Mouse (Mus musculus): Measurements from ENCODE around the gene Bcas3. TPM values are rescaled to one million over a fixed set of nuclear protein-coding genes. Genes with fewer than 3 reads are reported as not detected.
"Not testable (repeated sequence)": the region's sequence is repeated elsewhere in the genome, so short reads cannot be mapped to it uniquely, and the experiment has no call there.

Bcas3 gene
- total RNA-seq, 2 experiments from 2014 or later: 33.6 to 40.6 TPM

DNA sequence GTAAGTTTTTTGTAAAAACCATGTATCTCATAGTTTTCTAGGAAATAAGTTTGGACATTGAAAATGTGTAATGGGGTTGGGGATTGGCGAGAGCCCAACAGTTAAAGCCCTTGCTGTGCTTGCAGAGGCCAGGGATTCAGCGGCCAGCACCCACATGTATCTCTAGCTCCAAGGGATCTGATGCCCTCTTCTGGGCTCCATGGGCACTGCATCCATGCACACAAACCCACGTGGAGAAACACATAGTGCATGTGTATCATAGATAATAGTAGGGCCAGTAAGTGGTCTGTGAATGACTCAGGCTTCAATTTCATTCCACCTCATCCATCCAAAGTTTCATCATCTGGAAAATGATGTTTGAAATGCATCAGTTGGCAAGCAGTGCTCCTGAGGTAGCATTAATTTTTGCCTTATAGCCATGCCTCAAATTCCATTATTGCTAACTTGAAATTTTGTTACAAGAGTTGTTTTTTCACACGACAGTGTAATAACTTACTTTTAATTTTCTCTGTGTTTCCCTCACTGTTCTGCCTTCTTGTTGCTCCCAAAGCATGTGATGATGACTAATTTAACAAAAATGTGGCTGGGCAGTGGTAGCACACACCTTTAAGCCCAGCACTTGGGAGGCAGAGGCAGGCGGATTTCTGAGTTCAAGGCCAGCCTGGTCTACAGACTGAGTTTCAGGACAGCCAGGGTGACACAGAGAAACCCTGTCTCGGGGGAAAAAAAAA is 129.9 kb downstream of the Bcas3 start:
- no peak for DNase-seq

DNA sequence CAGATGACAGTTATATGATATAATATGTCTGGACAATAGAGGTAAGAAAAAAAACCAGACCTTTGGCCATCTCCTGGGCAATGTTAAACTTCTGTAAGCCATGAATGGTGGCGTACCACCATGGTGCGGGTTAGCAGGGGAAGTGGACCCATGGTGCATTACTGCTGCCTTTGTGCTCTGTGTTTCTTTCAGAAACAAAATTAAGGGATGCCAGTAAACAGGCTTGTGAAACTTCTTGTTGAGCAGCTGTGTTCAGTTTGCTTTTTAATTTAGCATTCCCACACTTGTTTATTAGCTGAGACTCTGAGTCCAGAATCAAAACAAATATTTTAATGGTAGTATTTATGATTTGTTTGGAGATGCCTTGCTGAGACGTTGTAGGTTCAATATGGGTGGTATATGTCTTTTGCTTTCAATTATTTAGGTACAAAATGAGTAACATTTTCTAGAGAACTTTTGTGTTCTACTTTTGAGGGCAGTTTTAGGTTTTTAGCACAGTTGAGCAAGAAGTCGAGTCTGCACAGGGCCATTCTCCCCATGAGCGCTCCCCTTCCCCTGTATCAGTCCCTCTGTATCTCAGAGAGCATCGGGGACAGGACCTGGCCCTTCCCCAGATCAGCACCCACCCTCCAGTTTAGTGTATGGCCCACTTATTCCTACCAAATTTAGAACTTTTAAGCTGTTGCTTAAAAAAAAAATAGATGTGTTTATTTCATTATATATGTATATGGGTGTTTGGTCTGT is 132.4 kb downstream of the Bcas3 start:
- DNase-seq: no peak

- no peak for DNase-seq
These were observed 134.5 kb downstream of the Bcas3 start for GRCm38 (mm10) chr11:85487501-85487900.

DNA sequence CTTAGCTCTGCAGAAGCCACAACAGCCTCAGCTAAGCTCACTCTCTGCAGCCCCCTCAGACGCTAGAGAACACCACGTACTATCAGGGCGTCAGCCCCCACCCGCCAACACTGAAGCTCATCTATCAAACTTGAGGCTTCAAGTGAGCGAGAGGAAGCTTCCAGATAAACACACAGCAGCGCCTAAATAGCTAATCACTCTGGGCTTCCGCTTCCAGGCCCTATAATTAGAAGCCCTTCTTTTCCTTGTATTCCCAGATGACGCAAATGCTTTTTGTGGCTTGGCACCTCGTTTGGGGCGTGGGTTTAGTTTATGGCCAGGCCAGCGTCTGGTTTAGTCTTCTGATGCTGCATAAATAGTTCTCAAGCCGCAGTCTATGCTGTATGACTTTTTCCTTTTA is 139.3 kb downstream of the Bcas3 start:
- DNase-seq: peak; percentile 90 to 94

GRCm38 (mm10) chr11:85492666-85493065 is 139.7 kb downstream of the Bcas3 start:
- peak in 1 of 2 experiments; percentile 17 for DNase-seq

DNA sequence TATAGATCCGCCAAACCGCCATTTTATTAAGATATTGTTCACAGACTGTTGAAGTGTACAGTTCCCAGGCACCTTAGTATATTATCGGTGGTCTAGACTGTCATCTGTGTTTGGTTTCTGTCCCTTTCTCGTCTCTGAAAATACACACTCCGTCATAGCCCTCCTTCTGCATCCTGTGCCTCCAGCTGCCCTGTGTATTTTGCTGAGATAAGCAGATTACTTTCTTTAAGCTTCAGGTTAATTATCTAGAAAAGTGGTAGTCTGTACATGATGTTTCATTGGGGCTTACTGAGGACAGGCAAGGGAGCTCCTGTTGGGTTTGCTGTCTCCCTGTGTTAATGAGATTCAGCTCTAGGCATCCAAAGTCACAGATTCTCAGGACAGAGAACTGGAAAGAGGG is 146.6 kb downstream of the Bcas3 start:
- no peak for DNase-seq

- DNase-seq: no peak
These were observed 149.1 kb downstream of the Bcas3 start for GRCm38 (mm10) chr11:85502031-85502430.

GRCm38 (mm10) chr11:85504812-85505211 is 151.8 kb downstream of the Bcas3 start:
- not testable (repeated sequence) for DNase-seq

DNA sequence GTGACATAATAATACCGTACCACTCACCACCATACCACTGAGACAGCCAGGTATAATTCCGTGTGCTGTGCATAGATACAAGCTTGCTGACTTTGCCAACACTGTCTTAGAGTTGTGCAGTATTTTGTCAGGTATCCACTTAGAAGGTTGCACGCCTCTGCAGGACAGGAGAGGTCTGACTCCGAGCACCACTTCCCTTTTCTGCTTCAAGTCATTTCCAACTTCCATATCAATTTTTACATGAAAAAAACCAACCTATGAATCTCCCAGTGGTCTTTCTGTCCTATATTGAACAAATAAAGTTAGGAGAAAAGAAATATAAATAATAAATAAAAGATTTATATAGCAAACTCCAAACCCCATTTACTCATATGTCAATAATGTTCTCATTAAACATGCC is 152.8 kb downstream of the Bcas3 start:
- DNase-seq: no peak

GRCm38 (mm10) chr11:85509334-85509733 is 156.4 kb downstream of the Bcas3 start:
- no peak for DNase-seq

DNA sequence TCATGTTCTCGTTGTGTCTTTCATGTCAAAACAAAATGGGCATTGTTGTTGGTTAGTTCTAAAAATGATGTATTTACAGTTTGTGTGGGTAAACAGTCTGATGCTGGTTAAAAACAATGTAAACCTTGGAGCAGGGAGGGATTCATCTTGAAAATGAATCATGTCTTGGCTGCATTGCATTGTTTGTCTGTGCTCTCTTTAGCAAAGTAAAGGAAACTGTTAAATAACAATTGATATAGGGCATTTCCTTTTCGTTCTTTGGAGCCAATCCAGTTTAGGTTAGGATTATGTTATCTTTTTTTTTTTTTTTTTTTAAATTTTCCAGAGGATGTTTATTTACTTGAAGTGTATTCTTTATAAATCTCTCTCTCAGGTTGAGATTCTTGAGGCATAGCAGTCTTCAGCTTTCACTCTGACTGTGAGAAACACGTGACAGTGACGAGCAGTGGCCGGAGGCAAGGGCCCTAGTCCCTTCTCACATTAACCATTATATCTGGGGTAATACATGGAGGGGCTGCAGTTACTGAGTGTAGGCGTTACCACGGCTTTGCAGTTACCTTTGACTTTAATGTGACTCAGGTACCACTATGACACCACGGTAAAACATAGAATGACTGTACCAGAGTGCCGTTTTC is 158.4 kb downstream of the Bcas3 start:
- no peak for DNase-seq

DNA sequence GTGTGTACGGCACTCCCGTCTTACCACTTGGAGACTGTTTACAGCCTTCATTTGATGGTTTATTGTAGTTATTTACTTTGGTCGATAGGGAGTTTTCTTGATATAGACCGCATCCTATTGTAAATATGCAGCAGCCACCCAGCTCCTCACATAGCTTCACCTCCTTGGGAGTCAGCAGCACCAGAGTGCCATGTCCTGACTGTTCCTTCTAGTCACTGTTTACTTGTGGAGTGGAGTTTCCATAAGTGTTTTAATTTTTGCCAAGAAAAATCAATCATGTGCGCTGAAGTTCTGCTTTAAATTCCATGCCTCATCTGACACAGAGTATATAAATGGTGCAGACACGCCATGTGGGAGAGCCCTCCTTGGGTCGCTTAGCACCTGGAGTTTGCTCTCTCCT is 163.8 kb downstream of the Bcas3 start:
- DNase-seq: no peak

DNA sequence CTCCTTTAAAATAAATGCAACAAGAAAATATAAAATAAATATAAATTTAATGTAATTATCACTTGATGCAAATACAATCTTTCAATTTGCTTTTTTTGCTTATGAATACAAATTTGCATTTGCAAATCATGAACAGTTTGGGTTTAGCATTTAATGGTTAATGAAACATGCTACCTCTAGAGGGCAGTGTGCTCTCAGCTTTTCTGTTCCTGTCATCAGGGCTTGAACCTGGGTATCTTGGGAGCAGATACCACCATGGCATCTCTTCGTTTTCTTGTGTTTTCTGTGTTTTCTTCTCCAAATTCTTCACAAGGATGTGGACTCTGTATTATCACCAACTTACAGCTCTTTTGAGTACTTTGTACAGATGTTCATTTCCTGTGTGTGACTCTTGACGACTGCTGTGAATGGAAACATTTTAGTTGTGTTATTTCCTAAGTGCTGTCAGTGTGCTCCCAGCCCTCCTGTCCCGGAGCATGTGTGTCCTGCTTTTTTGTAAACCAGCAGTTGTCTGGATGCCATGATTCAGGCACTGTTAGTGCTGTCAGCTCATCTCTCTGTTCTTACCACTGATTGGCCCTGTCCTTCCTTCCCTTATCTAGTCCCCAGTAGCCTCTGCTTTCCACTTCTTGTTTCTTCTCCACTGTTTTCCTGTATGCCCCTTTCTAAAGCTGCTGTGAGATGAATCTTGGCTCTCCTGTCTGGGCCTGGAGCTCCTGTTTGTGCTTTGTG is 165.2 kb downstream of the Bcas3 start:
- peak; percentile 31 to 67 for DNase-seq

- DNase-seq: peak; percentile 10 to 38
These were observed 167.3 kb downstream of the Bcas3 start for GRCm38 (mm10) chr11:85520236-85520635.

DNA sequence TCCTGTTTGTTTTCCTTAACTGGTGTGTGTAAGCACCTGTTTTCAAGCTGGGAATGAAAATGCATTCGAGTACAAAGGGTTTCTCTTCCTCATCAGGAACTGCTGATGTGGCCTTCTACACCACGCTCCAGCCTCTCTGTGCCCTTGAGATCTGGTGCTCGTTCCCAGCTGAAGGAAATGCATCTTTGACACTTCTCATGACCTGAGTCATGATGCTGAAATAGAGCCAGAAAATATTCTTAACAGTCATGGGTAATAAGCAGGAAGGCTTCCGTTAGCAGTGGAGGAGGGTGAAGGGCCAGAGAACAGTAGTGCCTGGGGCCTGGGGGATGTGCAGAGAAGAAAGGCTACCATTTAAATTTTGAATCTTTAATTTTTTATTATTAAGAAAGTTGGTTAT is 168.0 kb downstream of the Bcas3 start:
- peak; percentile 47 to 70 for DNase-seq

DNA sequence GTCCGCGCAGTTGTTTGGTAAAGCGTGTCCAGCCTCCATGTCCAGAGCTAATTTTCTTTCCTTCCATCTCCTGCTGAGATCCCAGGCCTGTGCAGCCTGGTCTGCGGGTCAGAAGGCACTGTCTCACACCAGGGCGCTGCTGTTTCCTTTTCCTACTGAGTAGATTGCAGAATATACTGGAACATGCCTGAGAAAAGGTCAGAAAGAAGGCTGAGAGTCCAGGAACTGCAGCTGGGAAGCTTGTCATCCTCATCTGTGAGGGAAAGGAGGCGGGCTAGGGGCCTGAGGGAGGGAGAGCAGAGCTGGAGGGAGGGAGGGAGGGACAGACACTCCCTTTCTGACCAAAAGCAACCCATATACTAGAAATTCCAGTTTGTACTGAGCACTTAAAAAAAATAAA is 170.7 kb downstream of the Bcas3 start:
- DNase-seq: peak; percentile 58 to 77

- DNase-seq: peak; percentile 84 to 85
These were observed 171.2 kb downstream of the Bcas3 start for GRCm38 (mm10) chr11:85524186-85524585.

- peak; percentile 74 to 86 for DNase-seq
These were observed 172.0 kb downstream of the Bcas3 start for GRCm38 (mm10) chr11:85524841-85525500.

- peak in 1 of 2 experiments; percentile 26 for DNase-seq
These were observed 172.5 kb downstream of the Bcas3 start for GRCm38 (mm10) chr11:85525501-85525885.

- peak; percentile 28 to 45 for DNase-seq
These were observed 173.2 kb downstream of the Bcas3 start for GRCm38 (mm10) chr11:85525979-85526775.

GRCm38 (mm10) chr11:85527261-85527660 is 174.3 kb downstream of the Bcas3 start:
- no peak for DNase-seq
